Mouse (Mus musculus): ENCODE measurements around the gene Ccpg1.

DNA sequence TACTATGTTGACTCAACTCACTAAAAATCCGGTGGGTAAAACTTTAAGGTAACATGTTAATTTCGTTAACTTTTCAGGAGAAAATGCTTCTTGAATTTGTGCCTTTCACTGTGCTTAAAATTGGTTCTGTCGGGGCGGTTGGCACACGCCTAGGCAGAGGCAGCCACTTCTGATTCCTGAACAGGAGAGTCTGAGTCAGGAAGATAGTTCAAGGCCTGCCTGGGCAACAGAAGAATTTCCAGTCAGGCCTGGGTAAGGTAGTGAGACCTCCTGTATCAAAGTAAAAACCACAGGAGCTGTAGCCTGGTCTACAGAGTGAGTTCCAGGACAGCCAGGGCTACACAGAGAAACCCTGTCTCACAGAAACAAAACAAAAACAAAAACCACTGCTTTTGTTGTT lies 7.3 kb downstream of the Ccpg1 start:
- no peak for TF ChIP-seq MAX (IDR thresholded peaks at IDR 0.05; ENCODE audit: low read depth)
- TF ChIP-seq USF1 (IDR thresholded peaks at IDR 0.05; ENCODE audit: low read depth), result no peak
